Mouse (Mus musculus): Measurements from ENCODE around the gene Mrnip. TPM values are rescaled to one million over a fixed set of nuclear protein-coding genes. Genes with fewer than 3 reads are reported as not detected.
A peak's percentile ranks its signal among the peaks of the same experiment; 100 is the strongest.
"Not testable (repeated sequence)": the region's sequence is repeated elsewhere in the genome, so short reads cannot be mapped to it uniquely, and the experiment has no call there.

Gene Mrnip
- polyA plus RNA-seq (2012; fragmentation: generic; extraction: Trizol) = 7.8 TPM

- H3K79me2 ChIP-seq (ENCODE audit: control insufficient read depth, insufficient read depth); H3K27me3 ChIP-seq (ENCODE audit: control insufficient read depth, insufficient read depth, insufficient read length); H3K36me3 ChIP-seq (ENCODE audit: control insufficient read depth, insufficient read depth): not testable (repeated sequence)
- Histone ChIP-seq H3ac (ENCODE audit: control insufficient read depth, insufficient read length) (peak within 1 kb of the TSS; percentile 21), H3K4me3 (peak within 1 kb of the TSS; percentile 62), H3K4me2 (ENCODE audit: low read depth) (peak within 1 kb of the TSS; percentile 94)
Measured at GRCm38 (mm10) chr11:50174111-50174729, at the start of gene Mrnip. Gene Mrnip (plus strand): TSS chr11:50174444.

- Histone ChIP-seq H3ac (ENCODE audit: control insufficient read depth, insufficient read length) (no peak overlapping the region), H3K4me3 (no peak overlapping the region), H3K79me2 (ENCODE audit: control insufficient read depth, insufficient read depth) (peaks cover 9% of the 10 kb centered on the region), H3K4me2 (ENCODE audit: low read depth) (no peak overlapping the region), H3K27me3 (ENCODE audit: control insufficient read depth, insufficient read depth, insufficient read length) (peaks cover 26% of the 10 kb centered on the region), H3K36me3 (ENCODE audit: control insufficient read depth, insufficient read depth) (no peaks in the 10 kb centered on the region)
- TF ChIP-seq E2F4 (IDR thresholded peaks at IDR 0.05; ENCODE audit: insufficient read depth) = no peak
Measured at GRCm38 (mm10) chr11:50127781-50128180, 46.5 kb upstream of the Mrnip start.

DNA sequence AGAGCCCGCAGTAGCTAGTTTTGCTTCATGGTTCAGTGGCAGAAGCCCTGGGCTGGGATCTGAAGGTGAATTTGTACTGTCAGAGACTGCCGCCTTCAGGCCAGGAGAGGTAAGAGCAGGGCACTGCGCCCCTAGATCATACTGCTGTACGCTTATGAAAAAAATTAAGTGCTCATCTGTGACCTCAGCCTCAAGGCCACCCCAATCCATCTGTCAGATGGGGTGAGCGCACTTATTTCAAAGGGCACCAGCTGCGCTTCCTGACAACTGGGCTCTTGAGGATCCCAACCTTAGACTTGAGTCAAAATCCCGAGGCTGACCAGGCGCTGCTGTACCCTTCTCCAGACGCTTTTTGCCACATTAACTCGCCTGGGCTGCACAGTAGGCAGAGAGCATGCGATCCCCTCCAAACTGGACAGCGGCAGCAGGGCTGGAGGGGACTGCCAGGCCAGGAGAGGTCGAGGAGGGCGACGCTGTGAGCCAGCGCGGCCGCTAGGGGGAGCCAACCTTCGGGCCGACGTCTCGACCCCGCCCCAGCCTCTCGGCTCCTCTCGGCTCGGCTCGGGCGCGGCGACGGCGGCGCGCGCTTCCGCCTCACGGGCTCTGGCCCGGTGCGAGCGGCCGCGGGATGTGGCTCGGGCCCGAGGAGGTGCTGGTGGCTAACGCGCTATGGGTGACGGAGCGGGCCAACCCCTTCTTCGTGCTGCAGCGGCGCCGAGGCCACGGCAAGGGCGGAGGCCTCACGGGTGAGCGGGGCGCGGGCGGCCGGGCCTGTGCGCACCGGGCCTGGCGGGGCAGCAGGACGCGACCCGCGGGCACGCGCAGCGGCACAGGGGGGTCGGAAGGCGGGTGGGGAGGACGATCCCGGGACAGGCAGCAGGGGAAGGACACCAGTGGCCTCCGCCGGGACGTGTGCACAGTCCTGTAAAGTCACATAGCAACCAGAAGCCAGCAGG lies 43.2 kb upstream of the Mrnip start, which contains the start of gene Tbc1d9b:
TSS of gene Tbc1d9b (plus strand) at position 586 of the 956 bp plus-strand sequence.
- H3K4me3 ChIP-seq = peak within 1 kb of the TSS; percentile 73
- TF ChIP-seq REST (IDR thresholded peaks at IDR 0.05; ENCODE audit: insufficient read depth, insufficient read length) (peak; percentile 57), POLR2AphosphoS2 (IDR thresholded peaks at IDR 0.05; ENCODE audit: insufficient read length, low read depth) (peak; percentile 72), MYOG (IDR thresholded peaks at IDR 0.05; ENCODE audit: control insufficient read depth in 1 of 3, insufficient read depth in 1 of 3, insufficient read length in 2 of 3, low read depth in 2 of 3) (peak in 1 of 3 experiments; percentile 11), E2F4 (IDR thresholded peaks at IDR 0.05; ENCODE audit: insufficient read depth) (no peak), TCF12 (IDR thresholded peaks at IDR 0.05; ENCODE audit: insufficient read depth, poor library complexity, severe bottlenecking) (no peak), SRF (IDR thresholded peaks at IDR 0.05; ENCODE audit: control insufficient read depth, insufficient read length, low read depth) (peak; percentile 38), POLR2A (IDR thresholded peaks at IDR 0.05; ENCODE audit: insufficient read length, low read depth) (peak; percentile 87)
- H3K27me3 ChIP-seq (ENCODE audit: control insufficient read depth, insufficient read depth, insufficient read length) = no peaks in the 10 kb centered on the region
- H3K79me2 ChIP-seq (ENCODE audit: control insufficient read depth, insufficient read depth) = peaks cover 9% of the 10 kb centered on the region
- peak within 1 kb of the TSS; percentile 90 for H3ac ChIP-seq (ENCODE audit: control insufficient read depth, insufficient read length)
- peak within 1 kb of the TSS; percentile 99 for H3K4me2 ChIP-seq (ENCODE audit: low read depth)
- H3K36me3 ChIP-seq (ENCODE audit: control insufficient read depth, insufficient read depth) = peaks cover 2% of the 10 kb centered on the region

GRCm38 (mm10) chr11:50131801-50132201 lies 42.4 kb upstream of the Mrnip start:
- Histone ChIP-seq H3K36me3 (ENCODE audit: control insufficient read depth, insufficient read depth) (peaks cover 7% of the 10 kb centered on the region), H3K79me2 (ENCODE audit: control insufficient read depth, insufficient read depth) (peaks cover 9% of the 10 kb centered on the region), H3K4me3 (peak overlapping the region; percentile 73), H3K27me3 (ENCODE audit: control insufficient read depth, insufficient read depth, insufficient read length) (no peaks in the 10 kb centered on the region), H3ac (ENCODE audit: control insufficient read depth, insufficient read length) (peak overlapping the region; percentile 90), H3K4me2 (ENCODE audit: low read depth) (peak overlapping the region; percentile 85)
- TF ChIP-seq POLR2A (IDR thresholded peaks at IDR 0.05; ENCODE audit: insufficient read length, low read depth) = no peak
- no peak for TF ChIP-seq USF1 (IDR thresholded peaks at IDR 0.05; ENCODE audit: low read depth)
- no peak for TF ChIP-seq SRF (IDR thresholded peaks at IDR 0.05; ENCODE audit: control insufficient read depth, insufficient read length, low read depth)
- TF ChIP-seq MAX (IDR thresholded peaks at IDR 0.05; ENCODE audit: low read depth) = no peak
- TF ChIP-seq TCF12 (IDR thresholded peaks at IDR 0.05; ENCODE audit: insufficient read depth, poor library complexity, severe bottlenecking) = no peak
- TF ChIP-seq TCF3 (IDR thresholded peaks at IDR 0.05; ENCODE audit: insufficient read length, low read depth) = no peak
- no peak for TF ChIP-seq POLR2AphosphoS2 (IDR thresholded peaks at IDR 0.05; ENCODE audit: insufficient read length, low read depth)
- TF ChIP-seq CEBPB (IDR thresholded peaks at IDR 0.05; ENCODE audit: insufficient read depth, poor library complexity, severe bottlenecking) = no peak
- no peak for TF ChIP-seq MYOD1 (IDR thresholded peaks at IDR 0.05; ENCODE audit: control insufficient read depth in 1 of 3, insufficient read length in 2 of 3, low read depth in 2 of 3)
- TF ChIP-seq REST (IDR thresholded peaks at IDR 0.05; ENCODE audit: insufficient read depth, insufficient read length) = no peak
- no peak for TF ChIP-seq E2F4 (IDR thresholded peaks at IDR 0.05; ENCODE audit: insufficient read depth)
- no peak for TF ChIP-seq MYOG (IDR thresholded peaks at IDR 0.05; ENCODE audit: control insufficient read depth in 1 of 3, insufficient read depth in 1 of 3, insufficient read length in 2 of 3, low read depth in 2 of 3)

DNA sequence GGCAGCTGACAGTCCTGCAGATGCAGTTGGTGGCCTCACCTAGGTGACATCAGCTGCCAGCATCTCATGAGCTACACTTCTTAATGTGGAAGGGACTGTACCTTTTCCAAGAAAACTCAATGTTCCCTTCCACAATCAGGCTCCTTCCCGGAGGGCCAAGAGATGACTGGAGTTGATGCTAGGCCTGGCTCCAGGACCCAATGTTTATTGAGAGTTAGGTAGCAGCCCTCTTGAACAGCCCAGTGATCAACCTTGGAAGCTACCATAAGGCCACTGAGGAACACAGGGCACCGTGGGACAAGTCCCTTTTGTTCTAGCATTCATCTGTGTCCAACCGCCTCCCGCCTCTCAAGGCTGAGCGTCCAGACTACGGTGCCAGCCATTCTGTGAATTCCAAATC lies 42.0 kb upstream of the Mrnip start:
- Histone ChIP-seq H3K4me2 (ENCODE audit: low read depth) (peak overlapping the region; percentile 85), H3K27me3 (ENCODE audit: control insufficient read depth, insufficient read depth, insufficient read length) (no peaks in the 10 kb centered on the region), H3K79me2 (ENCODE audit: control insufficient read depth, insufficient read depth) (peaks cover 9% of the 10 kb centered on the region), H3ac (ENCODE audit: control insufficient read depth, insufficient read length) (peak overlapping the region; percentile 90), H3K4me3 (peak overlapping the region; percentile 73), H3K36me3 (ENCODE audit: control insufficient read depth, insufficient read depth) (peaks cover 12% of the 10 kb centered on the region)
- no peak for TF ChIP-seq MAX (IDR thresholded peaks at IDR 0.05; ENCODE audit: low read depth)
- no peak for TF ChIP-seq USF1 (IDR thresholded peaks at IDR 0.05; ENCODE audit: low read depth)
- TF ChIP-seq TCF3 (IDR thresholded peaks at IDR 0.05; ENCODE audit: insufficient read length, low read depth) = no peak
